Mouse (Mus musculus) MEL (cell line): ENCODE measurements around the gene Kctd2. TPM values are rescaled to one million over a fixed set of nuclear protein-coding genes. Genes with fewer than 3 reads are reported as not detected.

Experiments
- DNase-seq: peaks from one replicate; pipeline ENCODE4 v3.0.0; 2011; ENCODE audit warnings: low read depth, low spot score
- H3K27ac ChIP-seq: 2 replicates; pipeline ENCODE4 v1.5.1; 2012; ENCODE audit warnings: low read depth, mild to moderate bottlenecking, control low read depth, low read length, moderate library complexity; ENCODE audit not compliant: control insufficient read depth
- H3K27me3 ChIP-seq, 2 experiments: fragments of 150-350 bp in 1 of 2; sonication (generic) in 1 of 2; 2 replicates each; pipeline ENCODE4 v1.6.1; 2012; ENCODE audit warnings: low read length in 2 of 2, mild to moderate bottlenecking in 2 of 2, improper control_type of control experiment in 1 of 2, moderate library complexity in 1 of 2; ENCODE audit not compliant: insufficient read depth in 2 of 2, control insufficient read depth in 1 of 2
- H3K36me3 ChIP-seq, 2 experiments: 2 replicates each; pipeline ENCODE4 v1.6.1; 2012 to 2014; ENCODE audit warnings: low read length in 2 of 2, improper control_type of control experiment in 1 of 2, inconsistent platforms in 1 of 2, mild to moderate bottlenecking in 1 of 2; ENCODE audit not compliant: insufficient read depth in 2 of 2, control insufficient read depth in 1 of 2
- H3K4me1 ChIP-seq, 2 experiments: fragments of 150-350 bp in 1 of 2; sonication (generic) in 1 of 2; 2 replicates each; pipeline ENCODE4 v1.6.1; 2012; ENCODE audit warnings: low read length in 2 of 2, improper control_type of control experiment in 1 of 2, mild to moderate bottlenecking in 1 of 2; ENCODE audit not compliant: insufficient read depth in 2 of 2, control insufficient read depth in 1 of 2
- H3K4me3 ChIP-seq, 2 experiments: fragments of 150-350 bp in 1 of 2; sonication (generic) in 1 of 2; 2 replicates each; pipeline ENCODE4 v1.5.1; 2012; ENCODE audit warnings: low read depth in 2 of 2, low read length in 2 of 2, mild to moderate bottlenecking in 2 of 2, moderate library complexity in 2 of 2, control low read depth in 1 of 2, improper control_type of control experiment in 1 of 2; ENCODE audit not compliant: control insufficient read depth in 1 of 2, insufficient read depth in 1 of 2
- H3K79me2 ChIP-seq: 2 replicates; pipeline ENCODE4 v1.6.1; 2012; ENCODE audit warnings: mild to moderate bottlenecking, low read length, moderate library complexity; ENCODE audit not compliant: control insufficient read depth, poor library complexity, insufficient read depth
- H3K9ac ChIP-seq: 2 replicates; pipeline ENCODE4 v1.6.1; 2012; ENCODE audit warnings: low read depth, mild to moderate bottlenecking, control low read depth, low read length, moderate library complexity; ENCODE audit not compliant: control insufficient read depth, poor library complexity, severe bottlenecking
- H3K9me3 ChIP-seq: fragments of 150-350 bp; sonication (generic); replicated peaks from 2 replicates; pipeline ENCODE4 v1.6.1; 2012; ENCODE audit warnings: mild to moderate bottlenecking, low read length, improper control_type of control experiment, moderate library complexity; ENCODE audit not compliant: insufficient read depth
- CHD2 ChIP-seq: IDR thresholded peaks from 2 replicates; pipeline ENCODE4 v1.6.1; 2011; ENCODE audit warnings: low read length, improper control_type of control experiment
- E2F4 ChIP-seq: IDR thresholded peaks from 2 replicates; pipeline ENCODE4 v1.6.1; 2011; ENCODE audit warnings: low read depth, low read length, improper control_type of control experiment, borderline replicate concordance
- ETS1 ChIP-seq: IDR thresholded peaks from 2 replicates; pipeline ENCODE4 v1.6.1; 2012; ENCODE audit warnings: low read depth, mild to moderate bottlenecking, inconsistent platforms, low read length, improper control_type of control experiment, moderate library complexity
- GABPA ChIP-seq: IDR thresholded peaks from 2 replicates; pipeline ENCODE4 v1.6.1; 2012; ENCODE audit warnings: low read depth, mild to moderate bottlenecking, inconsistent platforms, low read length, improper control_type of control experiment, moderate library complexity
- GATA1 ChIP-seq: IDR thresholded peaks from 2 replicates; pipeline ENCODE4 v1.6.1; 2011; ENCODE audit warnings: low read depth, low read length, improper control_type of control experiment
- JUND ChIP-seq: IDR thresholded peaks from 2 replicates; pipeline ENCODE4 v1.6.1; 2011; ENCODE audit warnings: low read depth, mild to moderate bottlenecking, improper control_type of control experiment, low read length
- MAFK ChIP-seq: IDR thresholded peaks from 2 replicates; pipeline ENCODE4 v1.6.1; 2011; ENCODE audit warnings: low read depth, mild to moderate bottlenecking, low read length, improper control_type of control experiment, borderline replicate concordance
- MEF2A ChIP-seq: IDR thresholded peaks from 2 replicates; pipeline ENCODE4 v1.6.1; 2014; ENCODE audit warnings: low read depth, mild to moderate bottlenecking, inconsistent platforms, low read length, improper control_type of control experiment; ENCODE audit not compliant: poor library complexity, insufficient replicate concordance, severe bottlenecking; ENCODE audit errors: extremely low read depth
- MXI1 ChIP-seq: IDR thresholded peaks from 2 replicates; pipeline ENCODE4 v1.6.1; 2011; ENCODE audit warnings: mild to moderate bottlenecking, low read depth, low read length, improper control_type of control experiment
- NRF1 ChIP-seq: IDR thresholded peaks from 2 replicates; pipeline ENCODE4 v1.6.1; 2014; ENCODE audit warnings: low read depth, mild to moderate bottlenecking, inconsistent platforms, low read length, improper control_type of control experiment, moderate library complexity; ENCODE audit not compliant: poor library complexity, insufficient read depth, severe bottlenecking
- POLR2A ChIP-seq, 2 experiments: IDR thresholded peaks; 2 replicates each; pipeline ENCODE4 v1.6.1; 2011 to 2012; ENCODE audit warnings: low read length in 2 of 2, mild to moderate bottlenecking in 2 of 2, control low read depth in 1 of 2, improper control_type of control experiment in 1 of 2, low read depth in 1 of 2, moderate library complexity in 1 of 2; ENCODE audit not compliant: control insufficient read depth in 1 of 2, insufficient read depth in 1 of 2, poor library complexity in 1 of 2
- POLR2AphosphoS2 ChIP-seq: IDR thresholded peaks from 2 replicates; pipeline ENCODE4 v1.6.1; 2011; ENCODE audit warnings: low read length, improper control_type of control experiment
- POLR2AphosphoS5 ChIP-seq: IDR thresholded peaks from 2 replicates; pipeline ENCODE4 v1.6.1; 2012; ENCODE audit warnings: low read depth, borderline replicate concordance, mild to moderate bottlenecking, inconsistent platforms, low read length, moderate library complexity, mixed read lengths
- RAD21 ChIP-seq: IDR thresholded peaks from 2 replicates; pipeline ENCODE4 v1.6.1; 2011; ENCODE audit warnings: mild to moderate bottlenecking, low read depth, low read length, improper control_type of control experiment
- SMC3 ChIP-seq: IDR thresholded peaks from 2 replicates; pipeline ENCODE4 v1.6.1; 2011; ENCODE audit warnings: low read depth, low read length, improper control_type of control experiment
- TAL1 ChIP-seq: IDR thresholded peaks from 2 replicates; pipeline ENCODE4 v1.6.1; 2012; ENCODE audit warnings: mild to moderate bottlenecking, inconsistent platforms, low read length, moderate library complexity, mixed read lengths
- TBP ChIP-seq: IDR thresholded peaks from 2 replicates; pipeline ENCODE4 v1.8.0; 2011; ENCODE audit warnings: low read depth, low read length, improper control_type of control experiment
- TCF12 ChIP-seq: IDR thresholded peaks from 2 replicates; pipeline ENCODE4 v1.6.1; 2014; ENCODE audit warnings: low read depth, mild to moderate bottlenecking, inconsistent platforms, low read length, improper control_type of control experiment, moderate library complexity
- USF1 ChIP-seq: IDR thresholded peaks from 2 replicates; pipeline ENCODE4 v1.6.1; 2014; ENCODE audit warnings: low read depth, mild to moderate bottlenecking, inconsistent platforms, low read length, improper control_type of control experiment, moderate library complexity
- USF2 ChIP-seq, 2 experiments: IDR thresholded peaks; 2 replicates each; pipeline ENCODE4 v1.6.1; 2011 to 2012; ENCODE audit warnings: improper control_type of control experiment in 2 of 2, low read length in 2 of 2, borderline replicate concordance in 1 of 2, inconsistent platforms in 1 of 2, low read depth in 1 of 2, mild to moderate bottlenecking in 1 of 2; ENCODE audit not compliant: insufficient read depth in 1 of 2
- ZC3H11A ChIP-seq: IDR thresholded peaks from 2 replicates; pipeline ENCODE4 v1.6.1; 2012; ENCODE audit warnings: low read depth, mild to moderate bottlenecking, inconsistent platforms, low read length, improper control_type of control experiment
- ZMIZ1 ChIP-seq: IDR thresholded peaks from 2 replicates; pipeline ENCODE4 v1.6.1; 2012; ENCODE audit warnings: low read depth, mild to moderate bottlenecking, inconsistent platforms, low read length, improper control_type of control experiment, moderate library complexity
- ZNF384 ChIP-seq: IDR thresholded peaks from 2 replicates; pipeline ENCODE4 v1.6.1; 2012; ENCODE audit warnings: low read depth, mild to moderate bottlenecking, inconsistent platforms, low read length, improper control_type of control experiment
- polyA plus RNA-seq, 2 experiments: library from polyadenylated mRNA; stranded (reverse) in 1 of 2; unstranded in 1 of 2; fragments of >175 nt in 1 of 2; fragments of >200 nt in 1 of 2; gene quantifications; 2 replicates each; pipeline versions ENCODE4 v1.2.1 to v1.2.4; 2012; ENCODE audit warnings: low replicate concordance in 2 of 2, low read depth in 1 of 2; ENCODE audit not compliant: insufficient read length in 2 of 2, insufficient read depth in 1 of 2, missing spikeins in 1 of 2
- total RNA-seq: library from RNA; depleted of rRNA; stranded (reverse); fragments of 300-350 nt; gene quantifications from 2 replicates; pipeline ENCODE4 v1.2.3, GENCODE M21; 2012

The Kctd2 gene
- total and polyA plus RNA-seq, 3 experiments, result 13.2 to 20.6 TPM; not detected in 1

DNA sequence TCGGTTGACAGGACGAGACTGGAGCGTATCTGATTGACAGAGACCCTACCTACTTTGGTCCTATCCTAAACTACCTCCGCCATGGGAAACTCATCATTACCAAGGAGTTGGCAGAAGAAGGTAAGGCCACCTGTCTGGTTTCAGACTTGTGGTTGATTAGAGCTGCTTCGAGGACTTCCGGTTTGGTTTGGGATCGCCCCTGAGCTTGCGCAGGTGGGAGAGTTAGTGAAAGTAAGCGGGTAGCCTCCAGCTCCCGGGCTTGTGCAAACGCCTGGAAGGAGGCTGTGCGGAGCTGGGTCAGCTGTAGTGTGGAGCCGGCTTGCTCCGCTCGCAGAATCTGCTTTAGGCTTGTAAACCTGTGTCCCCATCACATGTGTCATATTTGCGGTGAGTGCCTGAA is 2.0 kb downstream of the Kctd2 start:
- H3K4me3 ChIP-seq, result no peak overlapping the region
- H3K27me3 ChIP-seq, result no peaks in the 10 kb centered on the region
- no peak for TF ChIP-seq TBP
- no peak for TF ChIP-seq GABPA
- TF ChIP-seq TAL1, result no peak
- TF ChIP-seq NRF1, result no peak
- no peak for TF ChIP-seq USF2 (IDR thresholded peaks at IDR 0.05; ENCODE audit: borderline replicate concordance in 1 of 2, insufficient read depth in 1 of 2, low read depth in 1 of 2, low read length in 2 of 2)
- TF ChIP-seq ZMIZ1, result 0 out of 2 replicates have a peak, but pooled peaks have one; percentile 23
- H3K9me3 ChIP-seq, result no peaks in the 10 kb centered on the region
- H3K4me1 ChIP-seq, result peaks cover 0 to 18% of the 10 kb centered on the region in 2 experiments; a peak in 3 of 4 replicates
- peaks cover 0 to 23% of the 10 kb centered on the region in 2 experiments; a peak in 2 of 4 replicates for H3K36me3 ChIP-seq
- peaks cover 30% of the 10 kb centered on the region for H3K79me2 ChIP-seq
- no peak overlapping the region for H3K9ac ChIP-seq
- DNase-seq, result no peak
- H3K27ac ChIP-seq, result no peak overlapping the region

GRCm38 (mm10) chr11:115423091-115423490 is 3.2 kb downstream of the Kctd2 start:
- no peak for TF ChIP-seq TAL1
- TF ChIP-seq CHD2, result no peak
- TF ChIP-seq E2F4, result no peak
- no peak for TF ChIP-seq ETS1
- no peak for TF ChIP-seq ZNF384
- no peak for TF ChIP-seq TCF12
- no peak for TF ChIP-seq USF1
- TF ChIP-seq SMC3, result no peak
- TF ChIP-seq MAFK, result no peak
- no peak for TF ChIP-seq ZC3H11A
- TF ChIP-seq GATA1, result no peak
- TF ChIP-seq MXI1, result no peak
- no peak for TF ChIP-seq MEF2A
- no peak for TF ChIP-seq JUND
- no peak for TF ChIP-seq RAD21
- no peak for TF ChIP-seq POLR2A (IDR thresholded peaks at IDR 0.05; ENCODE audit: control insufficient read depth in 1 of 2, insufficient read depth in 1 of 2, low read depth in 1 of 2, low read length in 2 of 2, poor library complexity in 1 of 2)
- TF ChIP-seq USF2 (IDR thresholded peaks at IDR 0.05; ENCODE audit: borderline replicate concordance in 1 of 2, insufficient read depth in 1 of 2, low read depth in 1 of 2, low read length in 2 of 2), result no peak
- TF ChIP-seq POLR2AphosphoS2, result no peak
- no peak for TF ChIP-seq POLR2AphosphoS5
- no peak for DNase-seq
- H3K27me3 ChIP-seq, result no peaks in the 10 kb centered on the region
- H3K36me3 ChIP-seq, result peaks cover 0 to 13% of the 10 kb centered on the region in 2 experiments; a peak in 2 of 4 replicates
- H3K9ac ChIP-seq, result no peak overlapping the region
- no peak overlapping the region for H3K4me3 ChIP-seq
- peaks cover 0 to 13% of the 10 kb centered on the region in 2 experiments; a peak in 3 of 4 replicates for H3K4me1 ChIP-seq
- peaks cover 27% of the 10 kb centered on the region for H3K79me2 ChIP-seq
- no peak overlapping the region for H3K27ac ChIP-seq
- no peaks in the 10 kb centered on the region for H3K9me3 ChIP-seq
